Mouse (Mus musculus): ENCODE results near the gene Stra6. TPM values are rescaled to one million over a fixed set of nuclear protein-coding genes. Genes with fewer than 3 reads are reported as not detected.

Stra6 gene
- polyA plus RNA-seq, 1 experiment from 2014 or later: 0.48 TPM

GRCm38 (mm10) chr9:58065977-58066730, 2.6 kb downstream of the Stra6 start:
- Histone ChIP-seq H3K4me1 (replicated peaks; ENCODE audit: control insufficient read depth, insufficient read depth, low read length) (no peaks in the 10 kb centered on the region), H3K27ac (ENCODE audit: low read depth, low read length) (no peak overlapping the region), H3K27me3 (replicated peaks; ENCODE audit: control insufficient read depth, insufficient read depth, low read length) (peaks cover 3% of the 10 kb centered on the region; the same call in 1 of the 2 replicates), H3K36me3 (ENCODE audit: control insufficient read depth, insufficient read depth) (no peaks in the 10 kb centered on the region), H3K4me3 (ENCODE audit: low read depth, low read length) (no peak overlapping the region), H3K9me3 (ENCODE audit: control insufficient read depth) (no peaks in the 10 kb centered on the region), H3K4me2 (replicated peaks; ENCODE audit: low read depth) (no peak overlapping the region), H3K9ac (ENCODE audit: low read depth, low read length) (no peak overlapping the region)
- no peak for ATAC-seq
- WGBS: 65% methylated on average over 6 of the region's 6 CpGs
- TF ChIP-seq CTCF (IDR thresholded peaks at IDR 0.05; ENCODE audit: low read depth): peak; percentile 50

- Histone ChIP-seq H3K9me3 (ENCODE audit: control insufficient read depth) (no peaks in the 10 kb centered on the region), H3K9ac (ENCODE audit: low read depth, low read length) (no peak overlapping the region), H3K36me3 (ENCODE audit: control insufficient read depth, insufficient read depth) (no peaks in the 10 kb centered on the region), H3K4me3 (ENCODE audit: low read depth, low read length) (no peak overlapping the region), H3K4me2 (replicated peaks; ENCODE audit: low read depth) (no peak overlapping the region), H3K27me3 (replicated peaks; ENCODE audit: control insufficient read depth, insufficient read depth, low read length) (no peaks in the 10 kb centered on the region), H3K4me1 (replicated peaks; ENCODE audit: control insufficient read depth, insufficient read depth, low read length) (no peaks in the 10 kb centered on the region), H3K27ac (ENCODE audit: low read depth, low read length) (no peak overlapping the region)
- no peak for TF ChIP-seq CTCF (IDR thresholded peaks at IDR 0.05; ENCODE audit: low read depth)
- WGBS: 72% methylated on average over 6 of the region's 6 CpGs
- no peak for ATAC-seq
Observed at GRCm38 (mm10) chr9:58066731-58067095, 3.1 kb downstream of the Stra6 start.

- WGBS: 89% methylated on average over 3 of the region's 3 CpGs
Observed at GRCm38 (mm10) chr9:58067546-58067945, 4.0 kb downstream of the Stra6 start.

GRCm38 (mm10) chr9:58074561-58074960, 11.0 kb downstream of the Stra6 start:
- Histone ChIP-seq H3K9me3 (ENCODE audit: control insufficient read depth) (no peaks in the 10 kb centered on the region), H3K4me3 (ENCODE audit: low read depth, low read length) (no peak overlapping the region), H3K4me1 (replicated peaks; ENCODE audit: control insufficient read depth, insufficient read depth, low read length) (no peaks in the 10 kb centered on the region), H3K4me2 (replicated peaks; ENCODE audit: low read depth) (no peak overlapping the region), H3K27me3 (replicated peaks; ENCODE audit: control insufficient read depth, insufficient read depth, low read length) (no peaks in the 10 kb centered on the region), H3K27ac (ENCODE audit: low read depth, low read length) (no peak overlapping the region), H3K36me3 (ENCODE audit: control insufficient read depth, insufficient read depth) (no peaks in the 10 kb centered on the region), H3K9ac (ENCODE audit: low read depth, low read length) (no peak overlapping the region)
- WGBS: 51% methylated on average over 3 of the region's 3 CpGs
- no peak for TF ChIP-seq CTCF (IDR thresholded peaks at IDR 0.05; ENCODE audit: low read depth)
- no peak for ATAC-seq

More at GRCm38 (mm10) chr9:58067546-58067945, 4.0 kb downstream of the Stra6 start:
- H3K27me3 ChIP-seq (replicated peaks; ENCODE audit: control insufficient read depth, insufficient read depth, low read length): no peaks in the 10 kb centered on the region
- H3K4me2 ChIP-seq (replicated peaks; ENCODE audit: low read depth): no peak overlapping the region
- no peak for ATAC-seq
- no peak overlapping the region for H3K4me3 ChIP-seq (ENCODE audit: low read depth, low read length)
- H3K36me3 ChIP-seq (ENCODE audit: control insufficient read depth, insufficient read depth): no peaks in the 10 kb centered on the region
- no peak for TF ChIP-seq CTCF (IDR thresholded peaks at IDR 0.05; ENCODE audit: low read depth)
- no peak overlapping the region for H3K9ac ChIP-seq (ENCODE audit: low read depth, low read length)
- H3K27ac ChIP-seq (ENCODE audit: low read depth, low read length): no peak overlapping the region
- no peaks in the 10 kb centered on the region for H3K4me1 ChIP-seq (replicated peaks; ENCODE audit: control insufficient read depth, insufficient read depth, low read length)
- H3K9me3 ChIP-seq (ENCODE audit: control insufficient read depth): no peaks in the 10 kb centered on the region

GRCm38 (mm10) chr9:58084586-58084985, 21.0 kb downstream of the Stra6 start:
- Histone ChIP-seq H3K4me1 (replicated peaks; ENCODE audit: control insufficient read depth, insufficient read depth, low read length) (no peaks in the 10 kb centered on the region), H3K27me3 (replicated peaks; ENCODE audit: control insufficient read depth, insufficient read depth, low read length) (no peaks in the 10 kb centered on the region; the same call in 1 of the 2 replicates), H3K27ac (ENCODE audit: low read depth, low read length) (no peak overlapping the region), H3K4me3 (ENCODE audit: low read depth, low read length) (no peak overlapping the region), H3K36me3 (ENCODE audit: control insufficient read depth, insufficient read depth) (no peaks in the 10 kb centered on the region), H3K4me2 (replicated peaks; ENCODE audit: low read depth) (no peak overlapping the region), H3K9me3 (ENCODE audit: control insufficient read depth) (no peaks in the 10 kb centered on the region), H3K9ac (ENCODE audit: low read depth, low read length) (no peak overlapping the region)
- WGBS: 35% methylated on average over 8 of the region's 8 CpGs
- no peak for ATAC-seq
- no peak for TF ChIP-seq CTCF (IDR thresholded peaks at IDR 0.05; ENCODE audit: low read depth)

GRCm38 (mm10) chr9:58085074-58085473, 21.5 kb downstream of the Stra6 start:
- H3K27me3 ChIP-seq (replicated peaks; ENCODE audit: control insufficient read depth, insufficient read depth, low read length): no peaks in the 10 kb centered on the region; the same call in 1 of the 2 replicates
- ATAC-seq: no peak
- no peak overlapping the region for H3K4me2 ChIP-seq (replicated peaks; ENCODE audit: low read depth)
- no peaks in the 10 kb centered on the region for H3K4me1 ChIP-seq (replicated peaks; ENCODE audit: control insufficient read depth, insufficient read depth, low read length)
- H3K9ac ChIP-seq (ENCODE audit: low read depth, low read length): no peak overlapping the region
- no peaks in the 10 kb centered on the region for H3K9me3 ChIP-seq (ENCODE audit: control insufficient read depth)
- H3K36me3 ChIP-seq (ENCODE audit: control insufficient read depth, insufficient read depth): no peaks in the 10 kb centered on the region
- WGBS: 33% methylated on average over 2 of the region's 2 CpGs
- no peak for TF ChIP-seq CTCF (IDR thresholded peaks at IDR 0.05; ENCODE audit: low read depth)
- H3K4me3 ChIP-seq (ENCODE audit: low read depth, low read length): no peak overlapping the region
- H3K27ac ChIP-seq (ENCODE audit: low read depth, low read length): no peak overlapping the region
